Mouse (Mus musculus) cerebellum, adult 2 months (tissue): ENCODE results near the gene Abraxas1.

ENCODE experiments used
- CTCF ChIP-seq: fragments of 200-500 bp; IDR thresholded peaks from 2 replicates; pipeline ENCODE4 v1.5.1; 2011; ENCODE audit warnings: low read depth, mild to moderate bottlenecking, control low read depth, low read length, moderate library complexity, borderline replicate concordance; ENCODE audit not compliant: insufficient read depth
- POLR2A ChIP-seq: fragments of 200-500 bp; IDR thresholded peaks from 2 replicates; pipeline ENCODE4 v1.6.1; 2011; ENCODE audit warnings: low read length, control low read depth, borderline replicate concordance; ENCODE audit not compliant: insufficient read depth

GRCm38 (mm10) chr5:100856552-100856951, 35.8 kb upstream of the Abraxas1 start:
- TF ChIP-seq CTCF (no peak), POLR2A (no peak)
